Mouse (Mus musculus) E14TG2a.4 (cell line): ENCODE measurements around the gene Heatr5a.

Experiments used
- CTCF ChIP-seq: conservative IDR thresholded peaks from 2 replicates; pipeline ENCODE4 v1.5.1; 2014; ENCODE audit warnings: low read length
- NANOG ChIP-seq: IDR thresholded peaks from 2 replicates; pipeline ENCODE4 v1.6.1; 2014; ENCODE audit warnings: borderline replicate concordance, low read length, mixed read lengths

- TF ChIP-seq NANOG (no peak), CTCF (no peak)
These were observed 139.2 kb downstream of the Heatr5a start for GRCm38 (mm10) chr12:51831931-51832330.
